Mouse (Mus musculus) heart, embryonic 13.5 days (tissue): Measurements from ENCODE around the gene Nlk. TPM values are rescaled to one million over a fixed set of nuclear protein-coding genes. Genes with fewer than 3 reads are reported as not detected.

ENCODE experiments used
- ATAC-seq: fragments of 200-750 bp; cut with Nextera tagmentation; 2 replicates; pipeline ENCODE4 v1.8.0; 2017; ENCODE audit warnings: moderate TSS enrichment; ENCODE audit not compliant: insufficient number of reproducible peaks, low FRiP score, low TSS enrichment; ENCODE audit errors: extremely low read depth
- H3K27ac ChIP-seq: fragments of 300-500 bp; sonication (generic); replicated peaks from 2 replicates; pipeline ENCODE4 v1.5.1; 2015; ENCODE audit warnings: moderate library complexity, mild to moderate bottlenecking, inconsistent platforms
- H3K27me3 ChIP-seq: fragments of 300-500 bp; sonication (generic); replicated peaks from 2 replicates; pipeline ENCODE4 v1.6.1; 2015; ENCODE audit warnings: mild to moderate bottlenecking, inconsistent platforms
- H3K36me3 ChIP-seq: fragments of 300-500 bp; sonication (generic); 2 replicates; pipeline ENCODE4 v1.6.1; 2015; ENCODE audit warnings: mild to moderate bottlenecking, inconsistent platforms
- H3K4me1 ChIP-seq: fragments of 300-500 bp; sonication (generic); 2 replicates; pipeline ENCODE4 v1.6.1; 2015; ENCODE audit warnings: inconsistent platforms
- H3K4me2 ChIP-seq: fragments of 300-500 bp; sonication (generic); 2 replicates; pipeline ENCODE4 v1.6.1; 2015; ENCODE audit warnings: inconsistent platforms, mild to moderate bottlenecking, moderate library complexity
- H3K4me3 ChIP-seq: fragments of 300-500 bp; sonication (generic); 2 replicates; pipeline ENCODE4 v1.5.1; 2015; ENCODE audit warnings: moderate library complexity, mild to moderate bottlenecking, inconsistent platforms
- H3K9ac ChIP-seq: fragments of 300-500 bp; sonication (generic); 2 replicates; pipeline ENCODE4 v1.6.1; 2015; ENCODE audit warnings: inconsistent platforms, mild to moderate bottlenecking, moderate library complexity
- H3K9me3 ChIP-seq: fragments of 300-500 bp; sonication (generic); 2 replicates; pipeline ENCODE4 v1.6.1; 2016; ENCODE audit warnings: inconsistent platforms
- WGBS: fragments of 180-500 bp; shearing (Covaris S2); methylation state at CpG from one replicate; pipeline ENCODE4 v1.1.7; 2015; ENCODE audit warnings: mixed read lengths; 5-methylcytosine and 5-hydroxymethylcytosine counted together
- polyA plus RNA-seq: library from polyadenylated mRNA; unstranded; fragments of >200 nt; fragmentation: Nextera tagmentation; extraction: Ambion mirVana; gene quantifications from 2 replicates; pipeline ENCODE4 v1.2.1, GENCODE M21; 2015

Nlk gene
- 11.4 and 11.5 TPM in 2 replicates for polyA plus RNA-seq

GRCm38 (mm10) chr11:78696777-78697752 is at the start of gene Nlk:
Gene Nlk (minus strand): TSS chr11:78697373.
- H3K4me1 ChIP-seq = peaks cover 45% of the 10 kb centered on the region
- 0 out of 2 replicates have a peak, but pooled peaks cover 3% of the 10 kb centered on the region for H3K27me3 ChIP-seq
- H3K9me3 ChIP-seq = no peaks in the 10 kb centered on the region
- H3K4me2 ChIP-seq = peak within 1 kb of the TSS; percentile 92
- peak within 1 kb of the TSS; percentile 92 for H3K4me3 ChIP-seq
- peak within 1 kb of the TSS; percentile 96 for H3K9ac ChIP-seq
- peak within 1 kb of the TSS; percentile 90 for H3K27ac ChIP-seq
- peak; percentile 100 for ATAC-seq
- 0 out of 2 replicates have a peak, but pooled peaks cover 6% of the 10 kb centered on the region for H3K36me3 ChIP-seq
- WGBS = under 1% methylated on average over 35 of the region's 65 CpGs

GRCm38 (mm10) chr11:78746264-78746663 is 49.1 kb upstream of the Nlk start:
- no peak overlapping the region for H3K9ac ChIP-seq
- no peak overlapping the region for H3K4me3 ChIP-seq
- 78% methylated on average over 7 of the region's 7 CpGs for WGBS
- peaks cover 18% of the 10 kb centered on the region for H3K36me3 ChIP-seq
- H3K27ac ChIP-seq = peak overlapping the region; percentile 36; the same call in 1 of the 2 replicates
- H3K4me2 ChIP-seq = no peak overlapping the region
- no peaks in the 10 kb centered on the region for H3K27me3 ChIP-seq
- no peak for ATAC-seq
- H3K9me3 ChIP-seq = no peaks in the 10 kb centered on the region
- peaks cover 23% of the 10 kb centered on the region for H3K4me1 ChIP-seq

DNA sequence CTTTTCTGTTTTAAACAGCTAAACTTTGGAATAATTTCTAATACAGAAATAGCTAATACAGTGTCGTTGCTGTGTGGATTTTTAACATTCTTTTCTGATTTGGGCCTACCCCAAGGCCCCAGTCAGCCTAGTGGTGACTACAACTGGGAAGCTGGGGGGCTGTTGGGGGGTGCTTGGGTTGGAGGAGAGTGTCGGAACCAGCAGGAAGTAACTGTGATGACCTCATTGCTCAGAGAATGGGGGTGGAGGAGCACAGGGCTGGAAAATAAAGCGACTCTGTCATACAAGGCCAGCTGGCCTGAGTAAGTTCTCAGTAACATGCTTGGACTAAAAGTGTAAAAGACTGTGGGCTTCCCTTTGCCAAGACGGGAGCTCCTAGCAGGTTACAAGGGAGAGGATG is 48.3 kb upstream of the Nlk start:
- Histone ChIP-seq H3K4me2 (no peak overlapping the region), H3K36me3 (peaks cover 18% of the 10 kb centered on the region), H3K27me3 (no peaks in the 10 kb centered on the region), H3K4me3 (no peak overlapping the region), H3K27ac (peak overlapping the region; percentile 36), H3K4me1 (peaks cover 18% of the 10 kb centered on the region), H3K9me3 (no peaks in the 10 kb centered on the region), H3K9ac (no peak overlapping the region)
- no peak for ATAC-seq
- WGBS = 30% methylated on average over 4 of the region's 4 CpGs

- H3K27me3 ChIP-seq = no peaks in the 10 kb centered on the region
- H3K4me3 ChIP-seq = no peak overlapping the region
- no peaks in the 10 kb centered on the region for H3K9me3 ChIP-seq
- peaks cover 13% of the 10 kb centered on the region for H3K4me1 ChIP-seq
- no peak overlapping the region for H3K27ac ChIP-seq
- H3K9ac ChIP-seq = no peak overlapping the region
- ATAC-seq = no peak
- H3K36me3 ChIP-seq = no peaks in the 10 kb centered on the region
- no peak overlapping the region for H3K4me2 ChIP-seq
- WGBS = 51% methylated on average over 3 of the region's 3 CpGs
These were observed 45.3 kb upstream of the Nlk start for GRCm38 (mm10) chr11:78742461-78742860.

- Histone ChIP-seq H3K9ac (no peak overlapping the region), H3K27me3 (no peaks in the 10 kb centered on the region), H3K27ac (no peak overlapping the region), H3K4me2 (no peak overlapping the region), H3K4me3 (no peak overlapping the region), H3K4me1 (peaks cover 13% of the 10 kb centered on the region), H3K9me3 (no peaks in the 10 kb centered on the region), H3K36me3 (no peaks in the 10 kb centered on the region)
- no peak for ATAC-seq
- 59% methylated on average over 7 of the region's 7 CpGs for WGBS
These were observed 44.8 kb upstream of the Nlk start for GRCm38 (mm10) chr11:78741958-78742357.

DNA sequence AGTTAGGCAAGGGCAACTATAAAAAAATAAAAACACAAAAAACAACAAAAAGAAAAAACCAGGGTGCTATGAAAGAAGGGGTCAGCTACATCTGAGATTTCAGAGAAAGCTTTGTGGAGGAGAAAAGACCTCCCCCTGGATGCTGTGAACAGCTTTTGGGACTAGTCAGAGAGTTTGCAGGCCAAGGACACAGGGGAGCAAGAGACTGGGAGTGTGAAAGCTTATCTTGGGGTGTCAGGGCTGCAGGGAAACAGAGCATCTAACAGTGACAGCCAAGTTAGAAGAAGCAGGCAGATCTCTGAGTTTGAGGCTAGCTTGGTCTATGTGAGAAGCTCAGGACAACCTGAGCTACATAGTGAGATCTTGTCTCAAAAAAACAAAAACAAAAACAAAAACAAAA is 42.2 kb upstream of the Nlk start:
- Histone ChIP-seq H3K36me3 (no peaks in the 10 kb centered on the region), H3K9me3 (no peaks in the 10 kb centered on the region), H3K9ac (no peak overlapping the region), H3K4me3 (no peak overlapping the region), H3K4me2 (no peak overlapping the region), H3K27me3 (no peaks in the 10 kb centered on the region), H3K27ac (no peak overlapping the region), H3K4me1 (no peaks in the 10 kb centered on the region)
- ATAC-seq = no peak

DNA sequence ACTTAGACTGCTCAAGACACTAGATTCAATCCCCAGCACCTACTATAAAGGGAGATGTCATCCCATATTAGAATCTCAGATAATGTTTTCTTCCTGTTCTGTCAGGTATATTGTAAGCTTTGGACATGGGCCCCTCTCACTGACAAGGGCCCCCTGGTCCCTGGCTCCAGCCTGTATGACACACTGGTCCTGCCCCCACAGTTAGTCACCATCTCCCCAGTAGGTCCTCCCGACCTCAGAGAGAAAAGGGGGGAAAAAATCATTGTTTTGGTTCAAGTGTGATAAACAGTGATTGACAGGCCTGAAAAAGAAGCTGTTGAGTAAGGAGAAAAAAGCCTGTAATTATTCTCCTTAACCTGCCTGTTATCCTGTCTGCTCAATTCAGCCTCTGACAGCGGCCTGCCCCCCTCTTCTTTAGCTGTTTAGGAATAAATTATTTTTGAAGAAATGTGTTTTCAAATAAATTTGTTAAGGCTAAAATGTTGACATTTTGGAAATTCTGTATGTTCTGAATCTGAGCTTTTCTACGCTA is 39.8 kb upstream of the Nlk start:
- no peak for ATAC-seq
- 57% methylated on average over 3 of the region's 3 CpGs for WGBS

GRCm38 (mm10) chr11:78735168-78735567 is 38.0 kb upstream of the Nlk start:
- Histone ChIP-seq H3K4me2 (no peak overlapping the region), H3K4me1 (no peaks in the 10 kb centered on the region), H3K27me3 (no peaks in the 10 kb centered on the region), H3K9me3 (no peaks in the 10 kb centered on the region), H3K4me3 (no peak overlapping the region), H3K27ac (no peak overlapping the region), H3K9ac (no peak overlapping the region), H3K36me3 (no peaks in the 10 kb centered on the region)
- ATAC-seq = no peak
- WGBS = 75% methylated on average over 1 of the region's 1 CpGs

More for the DNA sequence above, 39.8 kb upstream of the Nlk start:
- Histone ChIP-seq H3K36me3 (no peaks in the 10 kb centered on the region), H3K27me3 (no peaks in the 10 kb centered on the region), H3K9me3 (no peaks in the 10 kb centered on the region), H3K4me1 (no peaks in the 10 kb centered on the region), H3K27ac (no peak overlapping the region), H3K4me2 (no peak overlapping the region), H3K9ac (no peak overlapping the region), H3K4me3 (no peak overlapping the region)

DNA sequence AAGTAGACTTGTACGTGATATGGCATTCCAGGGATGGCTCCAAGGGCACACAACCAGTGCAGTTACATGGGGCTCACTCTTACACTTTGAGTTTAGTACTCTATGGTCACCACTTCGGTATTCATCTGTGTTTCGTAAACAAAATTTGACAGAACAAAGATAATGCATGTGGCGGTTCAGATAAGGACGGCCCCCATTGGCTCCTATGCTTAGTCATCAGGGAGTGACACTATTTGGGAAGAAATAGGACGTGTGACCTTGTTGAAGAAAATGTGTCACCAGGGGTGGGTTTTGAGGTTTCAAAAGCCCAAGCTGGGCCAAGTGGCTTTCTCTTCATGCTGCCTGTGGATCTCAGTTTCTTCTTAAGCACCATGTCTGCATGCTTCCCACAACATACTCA is 35.4 kb upstream of the Nlk start:
- Histone ChIP-seq H3K4me3 (no peak overlapping the region), H3K9ac (no peak overlapping the region), H3K27me3 (no peaks in the 10 kb centered on the region), H3K27ac (no peak overlapping the region), H3K9me3 (no peaks in the 10 kb centered on the region), H3K36me3 (no peaks in the 10 kb centered on the region), H3K4me2 (no peak overlapping the region), H3K4me1 (no peaks in the 10 kb centered on the region)
- ATAC-seq = no peak
- WGBS = 64% methylated on average over 6 of the region's 6 CpGs

GRCm38 (mm10) chr11:78730902-78731301 is 33.7 kb upstream of the Nlk start:
- H3K27ac ChIP-seq = no peak overlapping the region
- H3K4me3 ChIP-seq = no peak overlapping the region
- 11% methylated on average over 2 of the region's 2 CpGs for WGBS
- no peaks in the 10 kb centered on the region for H3K36me3 ChIP-seq
- H3K27me3 ChIP-seq = 0 out of 2 replicates have a peak, but pooled peaks cover 3% of the 10 kb centered on the region
- no peaks in the 10 kb centered on the region for H3K9me3 ChIP-seq
- H3K9ac ChIP-seq = no peak overlapping the region
- ATAC-seq = no peak
- H3K4me1 ChIP-seq = no peaks in the 10 kb centered on the region
- H3K4me2 ChIP-seq = no peak overlapping the region

DNA sequence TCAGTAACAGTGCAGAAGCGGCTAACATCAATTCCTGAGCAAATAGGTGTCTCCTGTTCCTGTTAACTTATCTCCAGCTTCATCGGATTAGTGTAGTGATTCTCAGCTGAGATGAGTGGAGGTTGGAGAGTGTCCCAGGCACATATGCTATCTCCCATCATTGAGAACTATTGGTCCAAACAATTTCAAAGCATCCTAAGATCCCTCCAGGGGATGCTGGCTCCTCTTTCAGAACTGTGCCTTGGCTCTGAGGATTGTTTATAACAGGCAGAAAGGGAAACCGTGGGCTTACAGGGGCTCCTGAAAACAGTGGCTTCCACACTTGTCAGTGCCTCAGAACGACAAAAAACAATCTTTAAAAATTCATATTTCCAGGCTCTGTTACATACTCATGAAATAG is 30.9 kb upstream of the Nlk start:
- no peak overlapping the region for H3K4me2 ChIP-seq
- no peak for ATAC-seq
- H3K9ac ChIP-seq = no peak overlapping the region
- H3K27me3 ChIP-seq = 0 out of 2 replicates have a peak, but pooled peaks cover 3% of the 10 kb centered on the region
- H3K27ac ChIP-seq = no peak overlapping the region
- no peak overlapping the region for H3K4me3 ChIP-seq
- H3K36me3 ChIP-seq = no peaks in the 10 kb centered on the region
- no peaks in the 10 kb centered on the region for H3K9me3 ChIP-seq
- 60% methylated on average over 4 of the region's 4 CpGs for WGBS
- no peaks in the 10 kb centered on the region for H3K4me1 ChIP-seq
